Mouse (Mus musculus): ENCODE data around the gene Fam81b. TPM values are rescaled to one million over a fixed set of nuclear protein-coding genes. Genes with fewer than 3 reads are reported as not detected.

Fam81b gene
- polyA plus RNA-seq, 1 experiment: not detected

- H3K4me1 ChIP-seq (ENCODE audit: control insufficient read depth, insufficient read depth, low read length): peaks cover 6% of the 10 kb centered on the region
- TF ChIP-seq CTCF (IDR thresholded peaks at IDR 0.05; ENCODE audit: low read depth, low read length) (no peak), POLR2A (IDR thresholded peaks at IDR 0.05; ENCODE audit: borderline replicate concordance, low read depth, low read length) (no peak)
- H3K27ac ChIP-seq (ENCODE audit: insufficient read depth, low read depth, low read length): no peak overlapping the region
- H3K4me3 ChIP-seq (ENCODE audit: insufficient read depth, low read length): no peak overlapping the region
Measured at GRCm38 (mm10) chr13:76197297-76197848, 107.5 kb downstream of the Fam81b start.

GRCm38 (mm10) chr13:76195431-76196138 lies 109.3 kb downstream of the Fam81b start:
- H3K27ac ChIP-seq (ENCODE audit: insufficient read depth, low read depth, low read length): no peak overlapping the region; the same call in 1 of the 2 replicates
- H3K4me1 ChIP-seq (ENCODE audit: control insufficient read depth, insufficient read depth, low read length): peaks cover 6% of the 10 kb centered on the region
- H3K4me3 ChIP-seq (ENCODE audit: insufficient read depth, low read length): no peak overlapping the region
- TF ChIP-seq CTCF (IDR thresholded peaks at IDR 0.05; ENCODE audit: low read depth, low read length) (no peak), POLR2A (IDR thresholded peaks at IDR 0.05; ENCODE audit: borderline replicate concordance, low read depth, low read length) (no peak)

- H3K4me3 ChIP-seq (ENCODE audit: insufficient read depth, low read length): no peak overlapping the region
- no peak overlapping the region for H3K27ac ChIP-seq (ENCODE audit: insufficient read depth, low read depth, low read length)
- peaks cover 6% of the 10 kb centered on the region for H3K4me1 ChIP-seq (ENCODE audit: control insufficient read depth, insufficient read depth, low read length)
- no peak for TF ChIP-seq POLR2A (IDR thresholded peaks at IDR 0.05; ENCODE audit: borderline replicate concordance, low read depth, low read length)
- no peak for TF ChIP-seq CTCF (IDR thresholded peaks at IDR 0.05; ENCODE audit: low read depth, low read length)
Measured at GRCm38 (mm10) chr13:76194937-76195336, 109.9 kb downstream of the Fam81b start.

GRCm38 (mm10) chr13:76190273-76190672 lies 114.6 kb downstream of the Fam81b start:
- Histone ChIP-seq H3K4me3 (ENCODE audit: insufficient read depth, low read length) (no peak overlapping the region), H3K4me1 (ENCODE audit: control insufficient read depth, insufficient read depth, low read length) (no peaks in the 10 kb centered on the region), H3K27ac (ENCODE audit: insufficient read depth, low read depth, low read length) (no peak overlapping the region)
- TF ChIP-seq POLR2A (IDR thresholded peaks at IDR 0.05; ENCODE audit: borderline replicate concordance, low read depth, low read length) (no peak), CTCF (IDR thresholded peaks at IDR 0.05; ENCODE audit: low read depth, low read length) (no peak)

- TF ChIP-seq CTCF (IDR thresholded peaks at IDR 0.05; ENCODE audit: low read depth, low read length) (no peak), POLR2A (IDR thresholded peaks at IDR 0.05; ENCODE audit: borderline replicate concordance, low read depth, low read length) (no peak)
- Histone ChIP-seq H3K27ac (ENCODE audit: insufficient read depth, low read depth, low read length) (no peak overlapping the region), H3K4me1 (ENCODE audit: control insufficient read depth, insufficient read depth, low read length) (no peaks in the 10 kb centered on the region), H3K4me3 (ENCODE audit: insufficient read depth, low read length) (no peak overlapping the region)
Measured at GRCm38 (mm10) chr13:76189190-76189589, 115.7 kb downstream of the Fam81b start.

GRCm38 (mm10) chr13:76187651-76188050 lies 117.2 kb downstream of the Fam81b start:
- TF ChIP-seq POLR2A (IDR thresholded peaks at IDR 0.05; ENCODE audit: borderline replicate concordance, low read depth, low read length) (no peak), CTCF (IDR thresholded peaks at IDR 0.05; ENCODE audit: low read depth, low read length) (no peak)
- H3K27ac ChIP-seq (ENCODE audit: insufficient read depth, low read depth, low read length): no peak overlapping the region
- H3K4me1 ChIP-seq (ENCODE audit: control insufficient read depth, insufficient read depth, low read length): no peaks in the 10 kb centered on the region
- H3K4me3 ChIP-seq (ENCODE audit: insufficient read depth, low read length): no peak overlapping the region

GRCm38 (mm10) chr13:76178700-76179099 lies 126.2 kb downstream of the Fam81b start:
- no peak overlapping the region for H3K4me3 ChIP-seq (ENCODE audit: insufficient read depth, low read length)
- TF ChIP-seq POLR2A (IDR thresholded peaks at IDR 0.05; ENCODE audit: borderline replicate concordance, low read depth, low read length) (no peak), CTCF (IDR thresholded peaks at IDR 0.05; ENCODE audit: low read depth, low read length) (no peak)
- H3K4me1 ChIP-seq (ENCODE audit: control insufficient read depth, insufficient read depth, low read length): peaks cover 4% of the 10 kb centered on the region
- H3K27ac ChIP-seq (ENCODE audit: insufficient read depth, low read depth, low read length): no peak overlapping the region

- Histone ChIP-seq H3K4me3 (ENCODE audit: insufficient read depth, low read length) (no peak overlapping the region), H3K27ac (ENCODE audit: insufficient read depth, low read depth, low read length) (no peak overlapping the region), H3K4me1 (ENCODE audit: control insufficient read depth, insufficient read depth, low read length) (no peaks in the 10 kb centered on the region)
- TF ChIP-seq POLR2A (IDR thresholded peaks at IDR 0.05; ENCODE audit: borderline replicate concordance, low read depth, low read length) (no peak), CTCF (IDR thresholded peaks at IDR 0.05; ENCODE audit: low read depth, low read length) (no peak)
Measured at GRCm38 (mm10) chr13:76174297-76174696, 130.6 kb downstream of the Fam81b start.

- TF ChIP-seq POLR2A (IDR thresholded peaks at IDR 0.05; ENCODE audit: borderline replicate concordance, low read depth, low read length) (no peak), CTCF (IDR thresholded peaks at IDR 0.05; ENCODE audit: low read depth, low read length) (no peak)
- Histone ChIP-seq H3K4me1 (ENCODE audit: control insufficient read depth, insufficient read depth, low read length) (no peaks in the 10 kb centered on the region), H3K4me3 (ENCODE audit: insufficient read depth, low read length) (no peak overlapping the region)
Measured at GRCm38 (mm10) chr13:76160587-76160986, 144.3 kb downstream of the Fam81b start.

GRCm38 (mm10) chr13:76157508-76157907 lies 147.4 kb downstream of the Fam81b start:
- Histone ChIP-seq H3K4me1 (ENCODE audit: control insufficient read depth, insufficient read depth, low read length) (0 out of 2 replicates have a peak, but pooled peaks cover 2% of the 10 kb centered on the region), H3K4me3 (ENCODE audit: insufficient read depth, low read length) (no peak overlapping the region), H3K27ac (ENCODE audit: insufficient read depth, low read depth, low read length) (no peak overlapping the region)
- no peak for TF ChIP-seq CTCF (IDR thresholded peaks at IDR 0.05; ENCODE audit: low read depth, low read length)
- TF ChIP-seq POLR2A (IDR thresholded peaks at IDR 0.05; ENCODE audit: borderline replicate concordance, low read depth, low read length): no peak

More at GRCm38 (mm10) chr13:76160587-76160986, 144.3 kb downstream of the Fam81b start:
- no peak overlapping the region for H3K27ac ChIP-seq (ENCODE audit: insufficient read depth, low read depth, low read length)

Measured in bone marrow macrophage, adult 2 months (primary cell).